Comparison of ENCODE assay signal across 16 mouse cellular contexts in genomic region chr1:136714077-136714476, GRCm38 (mm10).
DNase-seq lines count a peak whose midpoint lies in the region; ATAC-seq lines count a peak whose summit lies in the region.
"Had no signal": no experiment of that assay in that cellular context is flagged by ENCODE, and none has a peak within 500 bp of the region (broad histone marks: within the 10 kb centered on the region; RNA-seq: fewer than 3 reads in every experiment).

No protein-coding gene starts in this region.

- no peak for DNase-seq in frontal cortex, postnatal 25 days (ENCODE audit: low spot score in 2 of 2)
- peak; percentile 77 for DNase-seq in right cerebral cortex, adult 18-20 months
- DNase-seq in right cerebral cortex, postnatal 4 days = no peak
- peak; percentile 71 for DNase-seq in left cerebral cortex, adult 9 months (ENCODE audit: low spot score in 2 of 2)
- peak; percentile 95 for DNase-seq in telencephalon, adult 2 months (ENCODE audit: low read depth, low spot score)
- DNase-seq in spleen, postnatal 4 days (ENCODE audit: low spot score in 2 of 2) = no peak
- no peak for DNase-seq in gastrocnemius, adult 18-20 months (ENCODE audit: low spot score)
- DNase-seq: adrenal gland, postnatal 14 days; cerebellum, adult 8-10 months; gastrocnemius, postnatal 36 days; lung, postnatal 4 days; retina, postnatal 1 day had no signal

- ATAC-seq in frontal cortex, adult (ENCODE audit: low TSS enrichment) = peak; percentile 90
- ATAC-seq: forebrain, embryonic 15.5 days; hindbrain, postnatal 0 days; intestine, postnatal 0 days had no signal

Comparison
In these comparisons a context has a peak if more than half of its experiments do, and no peak if none do; other contexts are left out.
1. DNase-seq: peak in right cerebral cortex, adult 18-20 months (single experiment), left cerebral cortex, adult 9 months (2 of 2) and telencephalon, adult 2 months (single experiment); none in frontal cortex, postnatal 25 days (0 of 2), right cerebral cortex, postnatal 4 days (single experiment), spleen, postnatal 4 days (0 of 2) and gastrocnemius, adult 18-20 months (single experiment).